Mouse (Mus musculus) CD4-positive naive resting alpha-beta T cell, adult 76 days (primary cell): ENCODE data around the gene Wdr59. TPM values are rescaled to one million over a fixed set of nuclear protein-coding genes. Genes with fewer than 3 reads are reported as not detected.

ENCODE experiments used
- total RNA-seq: library from RNA; stranded (reverse); gene quantifications from one replicate; pipeline ENCODE4 v1.2.4, GENCODE M21; 2023

Wdr59 gene
- 9.6 TPM for total RNA-seq

GRCm38 (mm10) chr8:111521713-111522429, at the start of gene Wdr59:
Wdr59 (minus strand) TSS chr8:111522092.

DNA sequence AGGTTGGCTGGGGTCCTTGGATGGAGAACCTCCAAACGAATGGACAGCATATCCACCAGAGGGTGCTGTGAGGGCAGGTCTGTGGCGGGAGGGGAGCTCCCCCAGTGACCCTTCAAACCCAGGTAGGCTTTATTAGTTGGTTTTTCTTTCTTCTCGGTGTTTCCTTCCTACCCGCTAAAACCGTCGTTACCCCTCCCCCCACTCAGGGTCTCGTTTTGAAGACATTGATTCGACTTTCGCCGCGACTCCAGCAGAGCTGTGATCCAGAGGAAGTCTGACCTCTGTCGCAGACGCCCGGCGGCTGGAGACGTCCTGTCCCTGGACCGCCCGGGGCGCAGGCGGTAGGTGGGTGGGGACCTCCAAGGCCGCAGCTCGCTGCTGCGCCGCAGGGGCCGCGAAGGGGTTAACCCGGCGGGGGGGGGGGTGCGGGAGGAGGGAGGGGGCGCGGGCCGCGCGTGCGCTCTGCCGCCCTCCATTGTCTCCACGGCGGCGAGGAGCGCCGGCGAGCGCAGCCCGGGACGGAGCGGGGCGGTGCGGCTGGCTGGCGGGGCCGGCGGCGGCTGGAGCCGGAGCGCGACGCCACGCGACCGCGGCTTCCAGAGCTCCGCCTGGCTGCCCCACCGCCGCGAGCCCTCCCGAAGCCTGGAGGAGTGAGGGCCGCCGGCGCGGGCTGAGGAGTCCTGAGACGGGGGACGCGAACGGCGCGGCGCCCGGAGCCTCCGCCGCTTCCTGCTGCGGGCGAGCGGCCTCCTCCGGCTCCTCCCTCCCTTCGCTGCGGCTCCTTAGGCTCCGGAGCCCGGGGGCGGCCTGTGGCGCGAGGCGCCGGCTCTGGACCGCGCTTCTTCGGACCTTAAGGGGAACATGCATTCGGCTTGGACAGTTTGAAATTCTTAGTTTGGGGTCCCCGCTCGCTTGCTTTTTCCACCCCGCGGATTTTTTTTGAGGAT, 14.4 kb upstream of the Wdr59 start, which contains the start of gene Znrf1:
Gene Znrf1 (plus strand): TSS at position 67 of the 947 bp plus-strand sequence.

Other genes starting within 250 kb of the Wdr59 start
- gene Rfwd3, start 221.9 kb downstream of the Wdr59 start, total RNA-seq: 26.7 TPM
- gene Mlkl, start 183.9 kb downstream of the Wdr59 start, total RNA-seq: not detected
- gene Fa2h, start 128.3 kb downstream of the Wdr59 start, total RNA-seq: not detected
- gene Znrf1, start 14.0 kb upstream of the Wdr59 start, total RNA-seq: 255 TPM
- gene Ldhd, start 108.3 kb upstream of the Wdr59 start, total RNA-seq: 0.82 TPM
- 25.3 TPM for gene Zfp1, start 121.3 kb upstream of the Wdr59 start, total RNA-seq
- 1.8 TPM for gene Ctrb1, start 168.9 kb upstream of the Wdr59 start, total RNA-seq
- 0.44 TPM for gene Bcar1, start 221.7 kb upstream of the Wdr59 start, total RNA-seq